Mouse (Mus musculus) G1E (cell line): ENCODE results near the gene Bbs9.

Experiments used
- CTCF ChIP-seq: IDR thresholded peaks from 2 replicates; pipeline ENCODE4 v1.5.1; 2012; ENCODE audit warnings: low read depth, low read length, inconsistent platforms, mixed read lengths
- GATA1 ChIP-seq: IDR thresholded peaks from 2 replicates; pipeline ENCODE4 v1.6.1; 2012; ENCODE audit warnings: borderline replicate concordance, low read length, inconsistent platforms, mixed read lengths
- POLR2AphosphoS5 ChIP-seq: IDR thresholded peaks from 2 replicates; pipeline ENCODE4 v1.6.1; 2012; ENCODE audit warnings: low read depth, low read length, inconsistent platforms; ENCODE audit not compliant: insufficient replicate concordance
- TAL1 ChIP-seq: conservative IDR thresholded peaks from 2 replicates; pipeline ENCODE4 v1.6.1; 2012; ENCODE audit warnings: low read depth, low read length, inconsistent platforms, mixed read lengths

DNA sequence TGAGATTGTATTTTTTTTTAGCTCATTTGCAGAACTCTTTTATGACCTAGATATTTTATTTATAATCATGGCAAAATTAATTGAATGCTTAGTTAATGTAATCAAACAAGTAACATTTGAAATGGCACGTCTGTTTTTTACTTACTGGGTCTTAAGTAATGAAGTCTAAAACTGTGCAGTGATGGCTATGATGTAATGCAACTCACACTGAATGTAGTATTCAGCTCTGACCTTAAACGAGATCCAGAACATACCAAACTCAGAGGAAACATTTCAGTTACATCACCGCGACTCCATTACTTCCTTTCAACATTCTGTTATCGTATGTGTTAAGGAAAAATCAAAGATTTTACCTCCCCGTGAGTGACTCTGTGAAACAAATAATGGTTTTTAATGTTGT, 262.4 kb downstream of the Bbs9 start:
- TF ChIP-seq GATA1 (no peak), CTCF (no peak), TAL1 (no peak), POLR2AphosphoS5 (no peak)
